Mouse (Mus musculus) hindbrain, postnatal 0 days (tissue): ENCODE results near the gene Rbm46. TPM values are rescaled to one million over a fixed set of nuclear protein-coding genes. Genes with fewer than 3 reads are reported as not detected.

ENCODE experiments used
- ATAC-seq: fragments of 200-750 bp; cut with Nextera tagmentation; 2 replicates; pipeline ENCODE4 v1.8.0; 2017; ENCODE audit warnings: mild to moderate bottlenecking, moderate TSS enrichment, moderate library complexity
- DNase-seq: peaks from one replicate; pipeline ENCODE4 v3.0.0-alpha.2; 2015; ENCODE audit warnings: low spot score
- H3K27ac ChIP-seq: fragments of 300-500 bp; sonication (generic); 2 replicates; pipeline ENCODE4 v1.5.1; 2014; ENCODE audit warnings: mild to moderate bottlenecking
- H3K27me3 ChIP-seq: fragments of 300-500 bp; sonication (generic); 2 replicates; pipeline ENCODE4 v1.6.1; 2014; ENCODE audit warnings: low read length, mixed read lengths; ENCODE audit not compliant: insufficient read depth
- H3K36me3 ChIP-seq: fragments of 300-500 bp; sonication (generic); 2 replicates; pipeline ENCODE4 v1.6.1; 2014; ENCODE audit warnings: low read length, mixed read lengths; ENCODE audit not compliant: insufficient read depth
- H3K4me1 ChIP-seq: fragments of 300-500 bp; sonication (generic); 2 replicates; pipeline ENCODE4 v1.6.1; 2014; ENCODE audit warnings: antibody characterized with exemption, low read length, mixed read lengths; ENCODE audit not compliant: insufficient read depth
- H3K4me2 ChIP-seq: fragments of 300-500 bp; sonication (generic); 2 replicates; pipeline ENCODE4 v1.6.1; 2014; ENCODE audit warnings: low read depth, mild to moderate bottlenecking, low read length, moderate library complexity, mixed read lengths
- H3K4me3 ChIP-seq: fragments of 300-500 bp; sonication (generic); 2 replicates; pipeline ENCODE4 v1.5.1; 2014; ENCODE audit warnings: low read length
- H3K9ac ChIP-seq: fragments of 300-500 bp; sonication (generic); replicated peaks from 2 replicates; pipeline ENCODE4 v1.6.1; 2014; ENCODE audit warnings: mild to moderate bottlenecking, low read length, moderate library complexity, mixed read lengths
- H3K9me3 ChIP-seq: fragments of 300-500 bp; sonication (generic); 2 replicates; pipeline ENCODE4 v1.6.1; 2016; ENCODE audit warnings: low read length, mixed read lengths
- CTCF ChIP-seq: IDR thresholded peaks from 2 replicates; pipeline ENCODE4 v1.5.1; 2016; ENCODE audit warnings: antibody characterized with exemption, control low read depth, low read depth
- WGBS: fragments of 180-500 bp; shearing (Covaris S2); extraction: QIAGEN DNeasy Blood & Tissue Kit; methylation state at CpG from one replicate; pipeline ENCODE4 v1.1.7; 2014; 5-methylcytosine and 5-hydroxymethylcytosine counted together
- polyA plus RNA-seq: library from polyadenylated mRNA; unstranded; fragments of >200 nt; fragmentation: Nextera tagmentation; extraction: Ambion mirVana; gene quantifications from 2 replicates; pipeline ENCODE4 v1.2.1, GENCODE M21; 2015
- total RNA-seq: library from RNA; depleted of rRNA; stranded (reverse); fragments of >200 nt; gene quantifications from 2 replicates; pipeline ENCODE4 v1.2.3, GENCODE M21; 2014; rRNA removed

Rbm46 gene
- total and polyA plus RNA-seq, 2 experiments from 2014 or later: 1.4 to 1.5 TPM

DNA sequence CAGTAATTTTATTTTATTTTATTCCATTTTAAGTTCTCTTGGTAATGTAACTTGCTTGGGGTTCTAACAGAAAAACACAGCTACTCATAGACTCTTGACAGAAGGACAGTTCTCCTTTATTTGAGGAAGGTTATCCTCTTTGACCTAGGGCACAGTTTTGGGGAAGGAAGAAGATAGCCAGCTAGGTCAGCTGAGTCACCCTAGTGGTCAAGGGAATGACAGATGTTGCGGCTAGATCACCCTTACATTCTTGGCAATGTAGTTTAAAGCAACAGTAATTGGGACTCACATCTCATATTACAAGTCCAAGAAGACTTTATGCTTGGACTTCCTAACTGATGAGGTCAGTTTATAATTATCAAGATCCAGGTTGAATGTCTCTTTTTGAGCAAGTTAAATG lies 82.6 kb downstream of the Rbm46 start:
- Histone ChIP-seq H3K27me3 (no peaks in the 10 kb centered on the region), H3K4me1 (no peaks in the 10 kb centered on the region), H3K4me2 (no peak overlapping the region), H3K4me3 (no peak overlapping the region), H3K27ac (no peak overlapping the region), H3K9me3 (no peaks in the 10 kb centered on the region), H3K36me3 (no peaks in the 10 kb centered on the region), H3K9ac (no peak overlapping the region)
- no peak for DNase-seq
- TF ChIP-seq CTCF: no peak
- ATAC-seq: no peak
- 86% methylated on average over 1 of the region's 1 CpGs for WGBS

DNA sequence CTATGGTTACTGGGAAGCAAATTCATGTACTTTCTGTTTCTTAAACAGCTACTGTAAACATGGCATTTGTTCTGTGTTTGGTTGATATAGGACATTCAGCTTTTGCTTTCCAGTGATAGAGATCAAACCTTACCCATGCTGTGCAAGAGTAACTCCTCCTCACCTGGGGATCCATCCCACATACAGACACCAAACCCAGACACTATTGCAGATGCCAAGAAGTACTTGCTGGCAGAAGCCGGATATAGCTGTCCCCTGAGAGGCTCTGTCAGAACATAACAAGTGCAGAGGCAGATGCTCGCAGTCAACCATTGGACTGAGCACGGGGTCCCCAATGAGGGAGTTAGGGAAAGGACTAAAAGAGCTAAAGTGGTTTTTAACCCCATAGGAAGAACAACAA lies 84.6 kb downstream of the Rbm46 start:
- Histone ChIP-seq H3K36me3 (no peaks in the 10 kb centered on the region), H3K27ac (no peak overlapping the region), H3K9me3 (no peaks in the 10 kb centered on the region), H3K27me3 (no peaks in the 10 kb centered on the region), H3K4me3 (no peak overlapping the region), H3K4me2 (no peak overlapping the region), H3K4me1 (no peaks in the 10 kb centered on the region), H3K9ac (no peak overlapping the region)
- no peak for TF ChIP-seq CTCF
- DNase-seq (peak; percentile 14), ATAC-seq (no peak)
- WGBS: 62% methylated on average over 3 of the region's 3 CpGs

Other genes with a start within 250 kb of the Rbm46 start
- 0.58 TPM in 2 replicates for gene Lrat, start 27.5 kb upstream of the Rbm46 start, total RNA-seq
- gene Lrat, start 27.5 kb upstream of the Rbm46 start, polyA plus RNA-seq: 1.2 and 1.3 TPM in 2 replicates
- not detected in 2 replicates for gene Fgg, start 131.2 kb upstream of the Rbm46 start, total RNA-seq
- gene Fgg, start 131.2 kb upstream of the Rbm46 start, polyA plus RNA-seq: 0.08 and 0.13 TPM in 2 replicates
- not detected in 2 replicates for gene Fga, start 149.6 kb upstream of the Rbm46 start, total RNA-seq
- gene Fga, start 149.6 kb upstream of the Rbm46 start, polyA plus RNA-seq: not detected in 2 replicates
- gene Fgb, start 173.4 kb upstream of the Rbm46 start, total RNA-seq: not detected in 2 replicates
- gene Fgb, start 173.4 kb upstream of the Rbm46 start, polyA plus RNA-seq: not detected in 2 replicates
- gene Plrg1, start 179.0 kb upstream of the Rbm46 start, total RNA-seq: 62.7 and 71.2 TPM in 2 replicates
- 74.8 and 77.7 TPM in 2 replicates for gene Plrg1, start 179.0 kb upstream of the Rbm46 start, polyA plus RNA-seq